Mouse (Mus musculus): ENCODE measurements at regions not wholly inside any gene's neighbourhood (a gene's known extent, or its start where the extent isn't known, plus 50 kb on each side); places are given as distances from the start of the nearest gene placed in this dataset.

DNA sequence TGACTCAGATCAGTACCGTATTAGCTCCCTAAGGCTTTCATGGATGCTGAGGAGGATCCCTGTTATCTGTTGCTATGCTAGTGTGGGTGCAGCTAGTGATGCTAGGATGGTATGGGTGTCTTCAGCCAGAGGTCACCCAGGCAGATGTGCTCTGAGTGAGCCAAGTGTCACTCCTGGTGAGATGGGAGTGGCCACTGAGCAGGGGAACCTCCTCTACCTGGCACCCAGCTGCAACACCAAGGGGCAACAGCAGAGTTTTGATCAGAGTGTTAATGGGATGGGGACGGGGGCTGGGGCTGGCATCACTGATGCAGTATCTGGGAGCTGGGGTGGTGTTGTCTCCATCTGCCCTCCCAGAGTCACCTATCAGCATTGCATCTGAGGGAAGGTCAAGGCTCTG is 81.0 kb downstream of the Cstad start:
- no peaks in the 10 kb centered on the region for H3K36me3 ChIP-seq (ENCODE audit: control insufficient read depth, insufficient read depth)
- no peak overlapping the region for H3K9ac ChIP-seq (ENCODE audit: low read depth, low read length)
- H3K4me1 ChIP-seq (ENCODE audit: control insufficient read depth, low read depth, low read length) = peaks cover 4% of the 10 kb centered on the region
- H3K27me3 ChIP-seq (ENCODE audit: control insufficient read depth, insufficient read depth, low read depth, low read length) = peaks cover 18% of the 10 kb centered on the region
- no peak for ATAC-seq (ENCODE audit: low read depth)
- no peaks in the 10 kb centered on the region for H3K9me3 ChIP-seq (replicated peaks; ENCODE audit: control insufficient read depth, low read length)
- 58% methylated on average over 2 of the region's 2 CpGs for WGBS (ENCODE audit: insufficient replicate concordance)
- H3K4me3 ChIP-seq (ENCODE audit: low read depth, low read length) = no peak overlapping the region
- H3K4me2 ChIP-seq (ENCODE audit: low read depth, low read length) = no peak overlapping the region
- H3K27ac ChIP-seq (ENCODE audit: low read length) = no peak overlapping the region

DNA sequence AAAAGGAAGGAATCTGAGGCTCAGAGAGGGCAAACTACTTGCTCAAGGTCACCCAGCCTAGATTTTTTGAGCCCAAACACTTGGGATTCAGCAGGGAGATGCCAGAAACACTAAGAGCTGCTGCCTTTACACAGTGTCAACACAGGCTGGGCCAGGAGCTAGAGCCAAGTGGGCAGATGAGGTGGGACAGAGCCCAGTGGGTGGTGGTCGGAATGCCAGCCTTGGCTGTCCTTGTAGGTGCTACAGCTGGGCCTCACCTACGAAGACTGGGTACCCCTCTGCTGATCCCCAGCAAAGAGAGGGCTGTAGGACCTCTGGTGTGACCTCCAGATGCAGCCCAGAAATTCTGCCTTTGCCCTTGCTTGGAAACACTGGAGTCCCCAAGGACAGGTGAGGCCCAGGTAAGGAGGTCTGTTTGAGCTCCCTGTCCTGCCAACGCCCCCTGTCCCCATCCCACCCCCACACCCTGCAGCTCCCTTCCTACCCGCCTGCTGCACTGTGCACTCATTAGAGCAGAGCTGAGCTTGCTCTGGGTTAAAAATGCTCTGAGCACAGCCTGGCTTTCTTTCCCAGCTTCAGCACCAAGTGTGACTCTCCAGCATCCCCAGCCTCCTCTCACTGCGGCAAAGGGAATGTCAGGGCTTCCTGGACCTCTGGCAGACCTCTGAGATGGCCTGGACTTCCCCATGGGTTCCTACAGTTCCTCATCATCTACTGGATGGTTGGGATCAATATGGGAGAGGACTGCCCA is 76.2 kb downstream of the Cstad start:
- H3K9me3 ChIP-seq (replicated peaks; ENCODE audit: control insufficient read depth, low read length) = no peaks in the 10 kb centered on the region
- 56% methylated on average over 5 of the region's 5 CpGs for WGBS (ENCODE audit: insufficient replicate concordance)
- H3K4me2 ChIP-seq (ENCODE audit: low read depth, low read length) = no peak overlapping the region
- no peak for ATAC-seq (ENCODE audit: low read depth)
- no peak overlapping the region for H3K4me3 ChIP-seq (ENCODE audit: low read depth, low read length)
- no peak overlapping the region for H3K27ac ChIP-seq (ENCODE audit: low read length)
- no peak overlapping the region for H3K9ac ChIP-seq (ENCODE audit: low read depth, low read length)
- H3K36me3 ChIP-seq (ENCODE audit: control insufficient read depth, insufficient read depth) = no peaks in the 10 kb centered on the region
- no peaks in the 10 kb centered on the region for H3K4me1 ChIP-seq (ENCODE audit: control insufficient read depth, low read depth, low read length)
- H3K27me3 ChIP-seq (ENCODE audit: control insufficient read depth, insufficient read depth, low read depth, low read length) = 0 out of 2 replicates have a peak, but pooled peaks cover under 1% of the 10 kb centered on the region

- 24% methylated on average over 8 of the region's 8 CpGs for WGBS (ENCODE audit: insufficient replicate concordance)
- no peak overlapping the region for H3K4me2 ChIP-seq (ENCODE audit: low read depth, low read length)
- no peak overlapping the region for H3K4me3 ChIP-seq (ENCODE audit: low read depth, low read length)
- no peak overlapping the region for H3K27ac ChIP-seq (ENCODE audit: low read length)
- H3K9ac ChIP-seq (ENCODE audit: low read depth, low read length) = no peak overlapping the region
- no peaks in the 10 kb centered on the region for H3K36me3 ChIP-seq (ENCODE audit: control insufficient read depth, insufficient read depth)
- no peaks in the 10 kb centered on the region for H3K4me1 ChIP-seq (ENCODE audit: control insufficient read depth, low read depth, low read length)
- no peaks in the 10 kb centered on the region for H3K27me3 ChIP-seq (ENCODE audit: control insufficient read depth, insufficient read depth, low read depth, low read length)
- no peak for ATAC-seq (ENCODE audit: low read depth)
- no peaks in the 10 kb centered on the region for H3K9me3 ChIP-seq (replicated peaks; ENCODE audit: control insufficient read depth, low read length)
These were observed 72.6 kb downstream of the Cstad start for GRCm38 (mm10) chr2:30667468-30667867.

- Histone ChIP-seq H3K4me1 (ENCODE audit: control insufficient read depth, low read depth, low read length) (peaks cover 14% of the 10 kb centered on the region), H3K4me2 (ENCODE audit: low read depth, low read length) (no peak overlapping the region), H3K9me3 (replicated peaks; ENCODE audit: control insufficient read depth, low read length) (no peaks in the 10 kb centered on the region), H3K4me3 (ENCODE audit: low read depth, low read length) (no peak overlapping the region), H3K36me3 (ENCODE audit: control insufficient read depth, insufficient read depth) (no peaks in the 10 kb centered on the region), H3K27ac (ENCODE audit: low read length) (no peak overlapping the region), H3K27me3 (ENCODE audit: control insufficient read depth, insufficient read depth, low read depth, low read length) (no peaks in the 10 kb centered on the region; the same call in 1 of the 2 replicates), H3K9ac (ENCODE audit: low read depth, low read length) (no peak overlapping the region)
- ATAC-seq (ENCODE audit: low read depth) = no peak
- 64% methylated on average over 10 of the region's 10 CpGs for WGBS (ENCODE audit: insufficient replicate concordance)
These were observed 66.3 kb downstream of the Cstad start for GRCm38 (mm10) chr2:30661147-30661546.

DNA sequence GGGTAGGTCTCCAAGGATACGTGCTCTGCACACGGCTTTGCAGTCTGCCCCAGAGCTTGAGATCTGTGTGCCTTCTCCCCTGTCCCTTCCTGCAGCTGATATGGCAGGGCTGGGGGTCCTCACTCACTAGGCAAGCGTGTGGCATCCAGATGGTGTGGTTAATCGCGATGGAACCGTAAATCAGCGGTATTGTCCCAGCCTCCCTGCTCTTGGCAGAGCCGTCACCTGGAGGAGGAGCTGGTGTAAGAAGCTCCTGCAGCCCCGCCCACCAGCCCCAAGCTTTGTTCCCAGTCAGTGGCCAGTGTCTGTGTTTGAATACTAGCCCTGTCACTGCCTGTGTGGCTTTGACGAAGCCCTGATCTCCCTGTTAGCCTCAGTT is 65.8 kb downstream of the Cstad start:
- Histone ChIP-seq H3K27ac (ENCODE audit: low read length) (no peak overlapping the region), H3K27me3 (ENCODE audit: control insufficient read depth, insufficient read depth, low read depth, low read length) (no peaks in the 10 kb centered on the region; the same call in 1 of the 2 replicates), H3K9ac (ENCODE audit: low read depth, low read length) (no peak overlapping the region), H3K4me3 (ENCODE audit: low read depth, low read length) (no peak overlapping the region), H3K9me3 (replicated peaks; ENCODE audit: control insufficient read depth, low read length) (no peaks in the 10 kb centered on the region), H3K4me1 (ENCODE audit: control insufficient read depth, low read depth, low read length) (peaks cover 14% of the 10 kb centered on the region), H3K36me3 (ENCODE audit: control insufficient read depth, insufficient read depth) (no peaks in the 10 kb centered on the region), H3K4me2 (ENCODE audit: low read depth, low read length) (no peak overlapping the region)
- WGBS (ENCODE audit: insufficient replicate concordance) = 31% methylated on average over 10 of the region's 10 CpGs
- no peak for ATAC-seq (ENCODE audit: low read depth)

DNA sequence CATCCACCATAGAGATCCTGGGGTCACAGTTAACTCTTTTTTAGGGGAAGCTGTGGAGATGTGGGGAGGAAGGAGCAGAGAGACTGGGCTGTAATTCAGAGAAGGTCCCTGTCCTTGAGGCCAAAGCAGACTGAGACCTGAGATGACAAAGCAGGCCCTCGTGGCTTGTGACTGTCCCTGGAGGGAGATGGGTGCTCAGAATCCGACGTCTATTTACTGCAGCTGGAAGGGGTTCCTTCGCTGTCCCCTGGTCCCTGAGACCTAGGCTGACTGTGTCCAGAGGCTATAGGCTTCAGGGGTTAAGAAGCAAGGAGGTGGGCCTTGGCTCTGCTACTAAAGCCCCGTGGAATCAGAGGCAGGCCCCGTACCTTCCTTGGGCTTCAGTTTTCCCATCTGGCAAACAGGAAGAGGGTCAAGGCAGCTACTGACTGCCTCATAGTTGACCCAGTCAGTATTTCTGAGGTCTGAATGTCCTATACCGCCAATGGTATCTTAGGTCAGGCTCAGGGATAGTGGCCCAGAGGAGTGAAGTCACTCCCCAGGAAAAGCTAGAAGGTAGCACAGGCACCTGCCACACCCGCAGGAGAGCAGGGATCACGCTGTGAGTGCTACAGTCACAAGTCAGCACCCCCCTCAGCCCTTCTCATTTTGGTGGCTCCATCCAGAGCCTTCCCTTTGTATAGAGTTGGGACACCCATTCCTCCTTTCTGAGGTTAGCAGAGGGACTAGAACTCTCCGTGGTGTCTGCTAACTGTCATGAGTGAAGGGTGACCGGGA is 65.2 kb downstream of the Cstad start:
- H3K4me2 ChIP-seq (ENCODE audit: low read depth, low read length) = no peak overlapping the region
- no peaks in the 10 kb centered on the region; the same call in 1 of the 2 replicates for H3K27me3 ChIP-seq (ENCODE audit: control insufficient read depth, insufficient read depth, low read depth, low read length)
- no peak overlapping the region for H3K4me3 ChIP-seq (ENCODE audit: low read depth, low read length)
- no peak overlapping the region for H3K9ac ChIP-seq (ENCODE audit: low read depth, low read length)
- no peaks in the 10 kb centered on the region for H3K36me3 ChIP-seq (ENCODE audit: control insufficient read depth, insufficient read depth)
- peaks cover 14% of the 10 kb centered on the region for H3K4me1 ChIP-seq (ENCODE audit: control insufficient read depth, low read depth, low read length)
- H3K27ac ChIP-seq (ENCODE audit: low read length) = no peak overlapping the region
- ATAC-seq (ENCODE audit: low read depth) = no peak
- 45% methylated on average over 11 of the region's 11 CpGs for WGBS (ENCODE audit: insufficient replicate concordance)
- no peaks in the 10 kb centered on the region for H3K9me3 ChIP-seq (replicated peaks; ENCODE audit: control insufficient read depth, low read length)

DNA sequence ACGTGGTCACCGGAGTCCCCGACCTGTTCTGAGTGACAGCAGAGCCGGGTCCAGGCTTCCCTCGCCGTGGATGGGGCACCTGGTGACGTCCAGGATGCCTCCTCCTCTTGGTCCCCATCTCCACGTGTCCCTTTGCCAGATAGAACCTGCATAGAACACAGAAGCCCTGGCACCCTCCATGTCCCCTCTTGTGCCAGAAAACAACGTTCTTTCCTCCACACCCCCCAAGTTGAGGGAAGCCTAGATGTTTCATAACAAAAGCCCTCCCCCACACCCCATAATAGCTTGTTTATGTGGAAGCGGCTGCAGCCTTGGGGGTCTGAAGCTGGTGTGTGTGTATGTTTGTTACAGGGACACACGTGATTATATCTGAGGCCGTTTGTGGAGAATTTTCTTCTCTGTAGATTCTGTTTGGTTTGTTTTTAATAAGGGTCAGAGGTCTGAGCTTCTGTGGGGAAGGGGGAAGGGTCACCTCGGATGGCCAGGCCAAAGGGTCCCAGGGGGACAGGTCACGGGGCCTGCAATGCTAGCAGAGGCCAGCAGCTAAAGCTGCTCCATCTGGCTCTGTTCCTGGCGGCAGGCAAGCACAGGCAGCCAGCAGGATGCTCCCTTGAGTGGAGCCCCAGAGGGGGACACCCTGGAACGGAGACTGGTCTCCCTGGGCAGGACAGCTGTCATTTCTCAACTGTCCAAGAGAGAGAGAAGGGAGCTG is 64.2 kb downstream of the Cstad start:
- Histone ChIP-seq H3K36me3 (ENCODE audit: control insufficient read depth, insufficient read depth) (no peaks in the 10 kb centered on the region), H3K4me2 (ENCODE audit: low read depth, low read length) (peak overlapping the region; percentile 84), H3K9me3 (replicated peaks; ENCODE audit: control insufficient read depth, low read length) (no peaks in the 10 kb centered on the region), H3K4me1 (ENCODE audit: control insufficient read depth, low read depth, low read length) (peaks cover 14% of the 10 kb centered on the region), H3K27me3 (ENCODE audit: control insufficient read depth, insufficient read depth, low read depth, low read length) (no peaks in the 10 kb centered on the region; the same call in 1 of the 2 replicates), H3K9ac (ENCODE audit: low read depth, low read length) (peak overlapping the region; percentile 69), H3K27ac (ENCODE audit: low read length) (peak overlapping the region; percentile 69; the same call in 1 of the 2 replicates), H3K4me3 (ENCODE audit: low read depth, low read length) (peak overlapping the region; percentile 66)
- peak; percentile 37 for ATAC-seq (ENCODE audit: low read depth)
- 14% methylated on average over 16 of the region's 16 CpGs for WGBS (ENCODE audit: insufficient replicate concordance)

Data from liver, embryonic 16.5 days (tissue).